Mouse (Mus musculus) layer of hippocampus, adult 8-10 months (tissue): ENCODE measurements around the gene Slc6a6. TPM values are rescaled to one million over a fixed set of nuclear protein-coding genes. Genes with fewer than 3 reads are reported as not detected.

ENCODE experiments used
- DNase-seq, 2 experiments: peaks; one replicate each; pipeline ENCODE4 v3.0.0; 2022; ENCODE audit warnings: low spot score in 2 of 2
- total RNA-seq, 4 experiments: library from RNA; stranded (reverse); gene quantifications; 2 replicates each; pipeline ENCODE4 v1.2.4; 2022

The Slc6a6 gene
- 100 to 1,000 TPM; 142 to 166 (median 152) TPM for total RNA-seq

DNA sequence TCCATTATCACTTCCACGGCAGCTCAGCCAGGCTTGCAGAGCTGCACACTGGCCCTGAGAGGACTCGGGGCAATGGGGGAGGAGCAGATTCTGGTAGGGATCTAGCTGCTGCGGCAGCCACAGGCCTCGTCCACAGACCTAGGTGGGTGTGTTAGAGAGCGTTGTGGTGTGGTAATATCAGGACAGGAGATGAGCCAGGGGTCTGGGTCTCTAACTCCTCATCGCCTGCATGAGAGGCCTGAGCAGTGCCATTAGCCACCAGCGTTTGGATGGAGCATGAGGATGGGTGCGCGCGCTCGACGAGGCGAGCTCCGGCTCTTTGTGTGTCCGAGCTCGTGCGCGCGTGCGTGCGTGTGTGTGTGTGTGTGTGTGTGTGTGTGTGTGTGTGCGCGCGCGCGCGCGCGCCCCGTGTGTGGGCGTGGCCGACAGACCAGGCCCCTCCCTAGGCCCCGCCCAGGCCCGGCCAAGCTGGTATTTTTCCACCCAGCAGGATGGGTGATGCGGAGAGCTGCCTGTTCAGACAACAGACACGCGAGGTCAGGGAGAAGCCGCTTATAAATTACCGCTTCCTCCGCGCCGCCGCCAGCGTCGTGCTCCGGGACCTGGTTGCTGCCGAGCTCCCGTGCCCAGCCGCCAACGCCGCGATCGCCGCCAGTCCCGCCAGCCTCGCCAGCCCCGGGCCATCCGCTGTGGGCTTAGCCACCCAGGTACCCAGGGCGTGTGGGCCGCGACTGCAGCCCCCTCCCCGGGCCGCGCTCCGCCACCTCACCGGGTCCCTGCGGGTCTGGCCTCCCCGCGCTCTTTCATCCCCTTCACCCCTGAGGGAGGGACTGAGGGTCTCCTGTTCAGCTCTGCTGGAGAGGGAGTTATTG, at the start of gene Slc6a6:
Gene Slc6a6, plus strand, starts transcription at position 452 of the 872 bp plus-strand sequence.
- peak; percentile 92 to 93 for DNase-seq

DNA sequence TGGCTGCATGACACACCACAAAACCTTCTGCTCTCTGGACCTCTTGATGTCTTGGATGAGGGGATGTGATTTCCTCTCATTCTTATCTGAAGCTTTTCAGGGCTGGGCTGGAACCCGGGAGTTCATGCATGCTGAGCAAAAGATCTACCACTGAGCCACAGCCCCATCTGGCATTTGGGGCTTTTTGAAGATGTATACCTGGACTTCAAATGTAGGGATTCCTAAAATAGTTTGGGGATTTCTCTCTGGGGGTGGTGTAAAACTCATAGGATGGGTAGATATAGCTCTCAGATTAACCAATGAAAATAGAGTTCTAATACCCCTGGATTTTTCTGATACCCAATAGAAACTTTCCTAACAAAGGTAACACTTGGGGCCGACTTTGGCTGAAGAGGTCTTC, 49.4 kb upstream of the Slc6a6 start:
- no peak for DNase-seq

DNA sequence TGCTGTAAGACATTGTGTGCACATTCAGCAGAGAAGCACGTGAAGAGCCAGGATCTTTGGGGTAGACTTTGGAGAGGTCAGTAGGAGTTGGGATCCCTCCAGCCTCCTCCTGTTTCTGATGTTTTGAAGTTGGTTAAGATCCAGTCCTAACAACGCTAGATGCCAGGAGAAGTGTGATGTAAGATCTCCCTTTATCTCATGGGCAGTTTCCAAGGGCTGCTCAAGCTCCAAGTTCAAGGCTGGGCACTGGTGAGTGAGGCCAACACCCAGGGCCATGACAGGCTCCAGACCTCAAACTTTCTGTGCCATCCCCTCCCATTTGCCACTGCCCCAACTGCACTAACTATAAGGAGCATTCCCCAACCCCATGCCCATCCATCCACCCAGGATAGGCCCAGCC, 49.0 kb upstream of the Slc6a6 start:
- DNase-seq = no peak

DNA sequence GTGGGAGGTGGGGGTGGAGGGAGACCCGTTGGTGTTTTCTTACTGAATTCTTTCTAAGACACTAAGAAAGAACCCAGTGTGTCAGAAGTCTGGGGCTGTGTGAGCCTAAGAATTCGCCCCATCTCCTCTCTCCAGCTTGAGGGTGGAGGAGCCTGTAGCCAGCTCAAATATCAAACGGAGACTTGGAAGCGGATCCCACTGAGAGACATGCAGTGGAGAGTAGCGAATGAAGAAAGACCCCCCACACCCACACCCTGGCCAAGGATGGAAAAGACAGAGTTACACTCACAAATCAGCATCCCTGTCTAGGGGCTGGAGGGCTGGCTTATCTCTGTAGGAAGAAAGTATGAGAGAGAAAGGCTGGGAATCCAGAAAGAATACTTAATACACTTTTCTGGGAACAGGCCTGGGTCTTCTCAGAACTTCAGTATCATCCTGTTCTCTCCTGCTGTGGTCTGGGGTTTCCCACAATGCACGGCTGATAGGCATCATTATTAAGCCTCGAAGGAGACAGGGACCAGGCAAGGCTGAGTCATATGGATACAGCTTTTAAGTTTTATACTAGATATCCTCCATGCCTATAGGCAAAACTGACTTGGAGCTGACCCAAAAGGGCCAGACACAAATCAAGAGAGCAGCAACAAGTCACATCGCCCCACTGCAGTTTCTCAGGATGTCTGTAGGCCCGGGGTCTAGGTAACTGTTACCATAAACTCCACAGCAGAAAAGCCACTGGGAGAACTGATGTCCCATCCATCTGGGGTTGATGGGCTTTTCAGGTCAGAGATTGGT, 45.5 kb upstream of the Slc6a6 start:
- no peak for DNase-seq

DNA sequence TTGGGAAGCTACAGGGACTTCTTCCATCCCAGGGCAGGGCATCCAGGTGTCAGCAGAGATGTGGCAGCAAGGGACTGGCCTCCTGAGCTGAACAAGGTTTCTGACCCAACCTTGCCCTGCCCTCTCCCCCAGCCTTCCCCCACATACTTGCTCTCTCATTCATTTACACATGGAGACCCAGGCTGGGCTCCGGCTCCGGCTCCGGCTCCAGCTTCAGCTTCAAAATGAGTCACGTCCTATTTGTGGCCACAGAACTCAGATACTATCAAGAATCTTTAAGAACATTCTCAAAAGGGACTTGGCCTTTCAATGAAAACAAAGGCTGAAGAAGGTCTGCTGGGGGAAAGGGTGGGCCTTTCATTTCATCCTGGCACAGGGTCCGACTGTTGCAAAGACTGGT, 40.8 kb upstream of the Slc6a6 start:
- no peak for DNase-seq

DNA sequence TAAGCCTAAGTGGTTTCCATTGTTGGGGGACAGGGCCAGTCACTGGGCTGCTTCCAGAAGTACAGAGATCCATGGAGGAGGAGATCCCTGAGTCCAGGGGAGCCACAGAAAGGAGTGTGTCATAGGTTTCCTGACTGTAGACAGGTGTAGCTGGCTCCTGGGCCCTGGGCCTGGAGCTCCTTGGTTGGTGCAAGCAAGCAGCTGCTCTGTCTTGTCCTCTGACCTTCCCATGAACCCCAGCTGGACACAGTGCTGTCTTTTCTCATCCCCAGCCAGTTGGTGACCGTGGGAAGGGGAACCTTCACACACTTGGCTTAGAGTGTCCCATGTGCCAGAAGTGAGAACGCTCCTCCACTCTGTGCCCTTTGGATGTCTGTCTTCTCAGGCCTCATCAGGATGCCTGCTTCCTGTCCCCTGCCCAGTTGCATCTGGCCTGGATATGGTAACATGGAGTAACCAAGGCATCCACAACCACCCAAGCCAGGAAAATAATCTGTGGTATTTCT, 40.4 kb upstream of the Slc6a6 start:
- no peak for DNase-seq

DNA sequence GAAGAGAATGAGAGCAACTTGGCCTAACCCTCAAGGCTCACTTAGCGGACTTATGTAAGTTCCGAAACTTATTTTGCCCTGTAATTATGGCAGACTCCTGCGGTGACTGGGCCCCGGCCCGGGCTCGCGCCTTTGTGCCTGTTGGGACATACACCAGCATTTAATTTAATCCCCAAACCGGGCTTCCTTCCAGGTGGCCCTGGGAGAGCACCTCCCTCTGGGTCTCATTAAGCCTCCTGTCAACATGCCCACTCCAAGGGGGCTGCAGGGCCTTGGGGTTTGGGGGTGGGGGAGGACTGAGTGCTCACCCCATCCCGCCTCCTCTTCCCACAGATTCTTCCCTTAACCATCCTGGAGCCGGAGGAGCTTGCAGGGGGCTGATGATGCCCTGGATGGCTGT, 37.8 kb upstream of the Slc6a6 start:
- DNase-seq = peak; percentile 39 to 41

DNA sequence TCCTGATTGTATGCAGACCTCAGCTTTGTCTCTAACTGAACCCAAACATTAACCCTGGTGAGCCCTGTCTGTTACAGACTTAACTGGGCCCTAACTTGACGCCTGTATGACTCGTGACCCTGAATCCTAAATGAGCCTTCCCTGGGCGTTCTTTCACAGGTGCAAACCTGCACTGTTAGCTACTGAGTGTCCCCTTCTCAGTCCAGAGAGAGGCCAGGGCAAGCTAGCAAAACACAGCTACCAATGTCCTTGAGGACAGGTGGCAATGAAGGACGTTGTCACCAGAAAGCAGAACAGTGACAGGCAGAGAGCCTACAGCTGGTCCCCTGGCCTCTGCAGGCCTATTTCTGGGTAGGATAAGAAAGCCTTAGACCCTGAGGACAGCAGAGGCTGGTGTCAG, 37.0 kb upstream of the Slc6a6 start:
- DNase-seq = no peak

- DNase-seq = no peak
Measured at GRCm38 (mm10) chr6:91647385-91647791, 36.5 kb upstream of the Slc6a6 start.

- DNase-seq = no peak
Measured at GRCm38 (mm10) chr6:91650255-91650654, 33.6 kb upstream of the Slc6a6 start.

DNA sequence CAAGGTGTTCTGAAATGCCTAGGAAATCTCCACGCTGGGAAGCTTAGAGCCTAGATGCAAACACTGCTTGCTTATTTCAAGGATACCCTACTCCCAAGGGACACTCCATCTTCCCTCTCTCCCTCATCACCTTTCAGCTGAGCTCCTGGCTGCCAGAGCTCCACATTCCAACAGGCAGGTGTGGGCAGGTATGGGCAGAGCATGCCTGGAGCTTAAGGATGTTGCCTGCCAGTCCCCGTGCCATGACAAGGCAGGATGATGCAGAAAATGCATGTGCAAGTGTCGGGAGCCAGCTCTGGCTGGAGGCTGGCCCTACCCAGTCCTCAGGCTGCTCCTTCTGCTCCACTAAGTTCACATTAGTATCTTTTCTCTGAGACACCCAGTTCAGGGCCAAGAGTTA, 31.6 kb upstream of the Slc6a6 start:
- no peak for DNase-seq

- no peak for DNase-seq
Measured at GRCm38 (mm10) chr6:91655244-91655643, 28.6 kb upstream of the Slc6a6 start.

DNA sequence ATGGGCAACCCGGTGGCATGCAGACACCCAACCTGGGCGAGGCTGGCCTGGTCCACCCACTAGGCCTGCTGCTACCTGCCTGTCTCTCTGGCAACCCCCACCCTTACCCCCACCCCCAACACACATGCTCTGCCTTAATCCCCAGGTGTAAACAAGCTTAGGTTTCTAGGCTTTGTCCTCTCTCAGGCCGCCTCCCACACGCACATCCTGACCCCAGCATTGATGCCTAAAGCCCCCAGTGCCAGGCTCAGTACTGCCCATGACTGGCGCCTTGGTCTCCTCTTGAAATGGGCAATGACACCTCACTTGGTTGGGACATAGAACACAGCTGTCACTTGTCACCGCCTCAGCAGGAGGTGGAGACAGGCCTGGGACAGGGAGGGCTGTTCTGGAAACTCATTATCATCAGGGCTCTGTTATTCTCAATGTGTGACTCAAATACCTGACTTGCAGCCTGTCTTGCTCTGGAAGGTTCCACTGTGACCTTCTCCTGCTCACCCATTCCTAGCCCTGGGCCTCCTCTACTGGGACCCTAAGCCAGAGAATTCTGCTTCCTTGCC, 27.9 kb upstream of the Slc6a6 start:
- DNase-seq = no peak

- DNase-seq = no peak
Measured at GRCm38 (mm10) chr6:91658288-91658687, 25.6 kb upstream of the Slc6a6 start.

GRCm38 (mm10) chr6:91659841-91660509, 23.9 kb upstream of the Slc6a6 start:
- DNase-seq = peak in 1 of 2 experiments; percentile 40

- DNase-seq = no peak
Measured at GRCm38 (mm10) chr6:91662301-91662700, 21.6 kb upstream of the Slc6a6 start.

DNA sequence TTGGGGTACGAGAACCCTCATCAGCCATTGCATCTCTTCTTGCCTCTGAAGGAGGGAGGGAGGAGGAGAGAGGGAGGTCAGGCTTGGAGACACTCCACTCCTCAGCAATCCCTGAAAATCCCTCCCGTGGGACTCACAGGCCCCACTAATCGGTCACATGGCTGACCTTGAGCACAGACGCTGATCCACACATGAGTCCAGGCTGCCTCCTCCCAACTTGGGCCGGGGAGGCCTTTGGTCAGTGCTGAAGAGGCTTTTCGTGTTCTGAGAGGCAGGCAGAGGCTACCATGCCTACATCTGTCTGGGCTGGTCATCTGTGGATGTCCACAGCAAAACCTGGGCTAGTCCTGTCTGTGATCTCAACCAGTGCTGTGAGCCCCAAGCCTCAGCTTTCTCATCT, 20.2 kb upstream of the Slc6a6 start:
- no peak for DNase-seq

DNA sequence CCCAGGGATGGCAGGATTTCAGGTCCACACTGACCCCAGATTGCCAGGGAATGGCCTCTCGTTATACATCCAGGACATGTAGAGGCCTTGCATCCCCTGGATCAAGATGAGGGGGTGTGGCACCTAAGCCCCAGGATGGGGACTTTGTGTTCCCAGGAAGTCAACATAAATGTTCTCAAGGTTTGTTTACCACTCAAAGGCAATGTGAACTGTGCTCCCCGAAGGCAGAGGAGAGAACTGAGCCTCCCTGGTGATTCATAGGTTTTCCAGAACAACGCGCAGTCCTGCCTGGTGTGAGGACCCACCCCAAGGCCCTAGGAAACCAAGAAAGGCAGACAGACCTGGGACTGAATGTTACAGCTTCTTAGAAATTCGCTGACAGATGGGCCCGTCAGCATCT, 18.6 kb upstream of the Slc6a6 start:
- DNase-seq = no peak

DNA sequence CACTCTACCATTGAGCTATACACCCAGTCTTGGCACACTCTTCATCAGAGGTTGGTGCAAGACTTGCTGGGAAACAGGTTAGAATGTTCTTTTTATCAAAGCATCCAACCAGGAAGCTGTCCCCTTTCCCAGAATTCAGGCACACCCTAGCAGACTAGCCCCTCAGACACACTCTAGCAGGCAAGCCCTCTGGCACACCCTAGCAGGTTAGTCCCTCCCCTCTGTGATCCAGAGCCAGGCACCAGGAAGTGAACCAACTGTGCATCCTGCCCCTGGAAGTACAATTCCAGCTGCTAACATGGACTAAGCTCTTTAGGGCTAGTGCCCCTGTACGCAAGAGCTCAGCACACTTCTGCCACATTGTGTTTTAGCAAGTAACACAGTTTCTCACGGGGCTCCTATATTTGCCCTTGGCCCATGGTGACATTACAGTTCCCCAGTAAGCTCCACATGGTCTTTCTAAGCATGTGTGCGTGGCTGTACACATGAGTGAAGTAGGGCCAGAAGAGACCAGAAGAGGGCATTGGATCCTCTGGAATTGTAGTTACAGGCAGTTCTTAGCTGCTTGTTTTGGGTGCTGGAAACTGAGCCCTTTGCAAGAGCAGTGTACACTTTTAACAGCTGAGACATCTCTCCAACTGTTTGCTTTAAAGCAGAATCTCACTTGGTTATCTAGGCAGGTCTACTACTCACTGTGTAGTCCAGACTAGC, 17.7 kb upstream of the Slc6a6 start:
- DNase-seq = no peak

GRCm38 (mm10) chr6:91667141-91667540, 16.7 kb upstream of the Slc6a6 start:
- no peak for DNase-seq

DNA sequence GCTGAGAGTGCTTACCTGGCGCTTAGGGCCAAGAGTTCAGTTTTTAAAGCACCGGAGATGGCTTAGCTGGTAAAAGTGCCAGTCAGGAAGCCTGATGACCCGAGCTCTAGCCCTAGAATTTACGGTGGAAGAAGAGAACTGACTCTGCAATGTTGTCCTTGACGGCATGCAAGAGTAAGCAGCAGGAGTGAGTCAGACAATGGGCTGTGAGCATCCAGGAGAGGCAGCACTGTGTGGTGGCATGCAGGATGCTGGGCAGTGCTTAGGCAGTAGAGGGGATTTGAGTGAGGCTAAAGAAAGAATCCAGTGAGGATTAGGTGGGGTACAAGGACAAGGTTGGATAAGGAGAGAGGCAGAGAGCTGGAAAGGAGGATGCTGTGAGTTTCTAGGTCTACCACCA, 15.6 kb upstream of the Slc6a6 start:
- no peak for DNase-seq
